Comparison of ENCODE assay signal across 12 mouse cellular contexts in genomic region chr5:151096012-151096411, GRCm38 (mm10).
DNase-seq lines count a peak whose midpoint lies in the region; ATAC-seq lines count a peak whose summit lies in the region.
"Had no signal": no experiment of that assay in that cellular context is flagged by ENCODE, and none has a peak within 500 bp of the region (broad histone marks: within the 10 kb centered on the region; RNA-seq: fewer than 3 reads in every experiment).

No protein-coding gene starts in this region.

- peaks cover 15% of the 10 kb centered on the region for H3K36me3 ChIP-seq in kidney, embryonic 15.5 days
- H3K36me3 ChIP-seq in liver, embryonic 13.5 days, result no peaks in the 10 kb centered on the region
- H3K36me3 ChIP-seq: hindbrain, embryonic 15.5 days; midbrain, embryonic 12.5 days had no signal

- ATAC-seq in kidney, embryonic 15.5 days (replicated peaks; ENCODE audit: low FRiP score), result no peak
- ATAC-seq in liver, embryonic 13.5 days (ENCODE audit: low read depth), result peak; percentile 72

- no peak overlapping the region for H3K9ac ChIP-seq in kidney, embryonic 15.5 days
- H3K9ac ChIP-seq in liver, embryonic 13.5 days, result no peak overlapping the region
- H3K9ac ChIP-seq: hindbrain, embryonic 15.5 days; limb, embryonic 13.5 days; midbrain, embryonic 12.5 days had no signal

- DNase-seq in adrenal gland, adult 2 months, result peak; percentile 33
- DNase-seq in adrenal gland, postnatal 4 days (ENCODE audit: low spot score in 2 of 2), result no peak
- DNase-seq in kidney, adult 18-20 months, result no peak
- DNase-seq in NIH3T3 (ENCODE audit: low read depth), result peak; percentile 44
- no peak for DNase-seq in liver, embryonic 13.5 days
- DNase-seq in retina, embryonic 14.5 days (ENCODE audit: low spot score), result no peak
- DNase-seq in spleen, postnatal 14 days (ENCODE audit: low spot score in 2 of 2), result no peak
- DNase-seq: cerebellum, postnatal 36 days had no signal

- H3K4me2 ChIP-seq in kidney, embryonic 15.5 days, result no peak overlapping the region
- no peak overlapping the region for H3K4me2 ChIP-seq in liver, embryonic 13.5 days
- H3K4me2 ChIP-seq: hindbrain, embryonic 15.5 days; limb, embryonic 13.5 days; midbrain, embryonic 12.5 days had no signal

- 0 out of 2 replicates have a peak, but pooled peaks cover 9% of the 10 kb centered on the region for H3K4me1 ChIP-seq in kidney, embryonic 15.5 days
- H3K4me1 ChIP-seq in liver, embryonic 13.5 days (replicated peaks), result no peaks in the 10 kb centered on the region
- H3K4me1 ChIP-seq: hindbrain, embryonic 15.5 days; midbrain, embryonic 12.5 days had no signal

- peak overlapping the region; percentile 45 for H3K27ac ChIP-seq in kidney, embryonic 15.5 days
- H3K27ac ChIP-seq in liver, embryonic 13.5 days, result no peak overlapping the region
- H3K27ac ChIP-seq: hindbrain, embryonic 15.5 days; limb, embryonic 13.5 days; midbrain, embryonic 12.5 days had no signal

- no peak overlapping the region for H3K4me3 ChIP-seq in kidney, embryonic 15.5 days (replicated peaks)
- no peak overlapping the region for H3K4me3 ChIP-seq in liver, embryonic 13.5 days (replicated peaks)
- H3K4me3 ChIP-seq: hindbrain, embryonic 15.5 days; limb, embryonic 13.5 days; midbrain, embryonic 12.5 days had no signal

- H3K27me3 ChIP-seq in kidney, embryonic 15.5 days, result no peaks in the 10 kb centered on the region
- H3K27me3 ChIP-seq in liver, embryonic 13.5 days, result no peaks in the 10 kb centered on the region
- H3K27me3 ChIP-seq: hindbrain, embryonic 15.5 days; limb, embryonic 13.5 days; midbrain, embryonic 12.5 days had no signal

- 63% methylated on average over 6 of the region's 6 CpGs for WGBS in kidney, embryonic 15.5 days
- 65% methylated on average over 6 of the region's 6 CpGs for WGBS in liver, embryonic 13.5 days (ENCODE audit: insufficient replicate concordance)

- no peaks in the 10 kb centered on the region for H3K9me3 ChIP-seq in kidney, embryonic 15.5 days (replicated peaks)
- no peaks in the 10 kb centered on the region for H3K9me3 ChIP-seq in liver, embryonic 13.5 days (replicated peaks)
- H3K9me3 ChIP-seq: hindbrain, embryonic 15.5 days; limb, embryonic 13.5 days; midbrain, embryonic 12.5 days had no signal

Comparison
In these comparisons a context has a peak if more than half of its experiments do, and no peak if none do; other contexts are left out.
1. DNase-seq: peak in adrenal gland, adult 2 months (single experiment) and NIH3T3 (single experiment); none in adrenal gland, postnatal 4 days (0 of 2), kidney, adult 18-20 months (single experiment), liver, embryonic 13.5 days (single experiment), retina, embryonic 14.5 days (single experiment) and spleen, postnatal 14 days (0 of 2).